Mouse (Mus musculus) ES-E14 (cell line): Measurements from ENCODE around the gene Slit3.

ENCODE experiments used
- CHD2 ChIP-seq: IDR thresholded peaks from 2 replicates; pipeline ENCODE4 v1.6.1; 2014; ENCODE audit warnings: mild to moderate bottlenecking, low read depth, low read length, inconsistent platforms
- ZC3H11A ChIP-seq: IDR thresholded peaks from 2 replicates; pipeline ENCODE4 v1.6.1; 2012; ENCODE audit warnings: low read depth, mild to moderate bottlenecking, inconsistent platforms, low read length, borderline replicate concordance

GRCm38 (mm10) chr11:35627815-35628214 is 506.8 kb downstream of the Slit3 start:
- no peak for TF ChIP-seq CHD2
- no peak for TF ChIP-seq ZC3H11A
